Mouse (Mus musculus) cortical plate, adult 2 months (tissue): Measurements from ENCODE around the gene Zbtb16.

Experiments
- CTCF ChIP-seq: fragments of 200-500 bp; IDR thresholded peaks from 2 replicates; pipeline ENCODE4 v1.5.1; 2011; ENCODE audit warnings: mild to moderate bottlenecking, control low read depth, low read length; ENCODE audit not compliant: insufficient read depth; ENCODE audit errors: extremely low read depth
- POLR2A ChIP-seq: fragments of 200-500 bp; IDR thresholded peaks from 2 replicates; pipeline ENCODE4 v1.6.1; 2011; ENCODE audit warnings: mild to moderate bottlenecking, low read length, control low read depth; ENCODE audit not compliant: insufficient read depth; ENCODE audit errors: extremely low read depth

DNA sequence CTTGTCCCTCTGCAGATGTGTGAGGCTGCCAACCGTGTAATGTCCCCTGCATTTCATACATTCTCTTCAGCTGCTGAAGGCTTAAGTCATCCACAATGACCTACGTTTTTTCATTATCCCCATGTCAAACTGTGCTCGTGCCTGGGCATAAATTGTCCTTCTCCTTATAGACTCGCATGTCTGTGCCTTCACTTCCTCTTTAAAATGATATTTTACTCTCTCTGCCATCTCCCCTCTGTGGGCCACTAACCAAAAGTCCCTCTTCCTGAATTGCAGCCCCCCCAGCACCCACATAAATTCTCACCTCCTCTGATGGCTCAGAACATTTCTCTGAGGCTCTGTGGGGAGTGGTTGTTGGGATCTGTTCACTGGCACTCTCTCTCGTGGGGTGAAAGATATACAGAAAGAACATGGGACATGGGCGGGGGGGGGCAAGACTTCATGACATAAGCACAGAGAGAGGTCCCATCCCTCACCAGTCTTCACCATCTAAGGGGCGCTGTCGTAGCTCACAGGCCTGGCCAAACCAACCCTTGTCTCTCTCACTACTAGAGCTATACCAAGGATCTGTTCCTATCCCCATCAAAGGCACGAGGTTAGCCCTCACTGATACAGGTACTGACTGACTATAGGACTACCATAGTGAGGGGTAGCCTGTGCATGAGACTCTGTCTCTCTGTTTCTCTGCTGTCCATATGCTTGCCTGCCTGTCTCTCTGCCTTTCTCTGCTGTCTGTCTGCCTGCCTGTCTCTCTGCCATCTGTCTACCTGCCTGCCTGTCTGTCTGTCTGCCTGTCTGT lies 174.6 kb downstream of the Zbtb16 start:
- TF ChIP-seq CTCF = no peak
- TF ChIP-seq POLR2A = no peak
